In the genomic region with DNA sequence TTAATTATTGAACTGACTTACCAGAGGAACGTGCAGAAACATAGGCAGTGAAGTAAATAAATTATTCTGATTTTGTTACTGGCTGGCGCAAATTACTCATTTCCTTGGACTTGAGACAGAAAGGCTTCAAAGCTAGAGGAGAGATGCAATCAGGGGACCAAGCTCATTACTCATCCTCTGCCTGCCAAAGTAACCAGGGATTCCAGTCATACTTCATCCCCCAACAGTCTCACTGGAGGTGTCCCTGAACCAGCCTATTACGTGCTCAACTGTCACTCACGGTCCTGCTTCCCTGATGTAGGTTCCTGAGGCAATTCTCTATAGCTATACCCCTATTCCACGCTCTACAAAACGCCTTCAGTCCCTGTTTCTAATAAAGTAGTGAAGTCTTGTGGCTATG, we compare ENCODE assay signal across 18 mouse cellular contexts.
DNase-seq lines count a peak whose midpoint lies in the region; TF ChIP-seq lines count a peak whose summit lies in the region.
"Had no signal": no experiment of that assay in that cellular context is flagged by ENCODE, and none has a peak within 500 bp of the region (broad histone marks: within the 10 kb centered on the region; RNA-seq: fewer than 3 reads in every experiment).

No protein-coding gene starts in this region.

- WGBS in lung, adult 2 months, result 71% methylated on average over 6 of the region's 6 CpGs

- H3K4me1 ChIP-seq in lung, adult 2 months (ENCODE audit: control insufficient read depth, insufficient read depth, low read length), result peaks cover 2% of the 10 kb centered on the region; the same call in 1 of the 2 replicates
- H3K4me1 ChIP-seq: embryonic facial prominence, embryonic 13.5 days; forebrain, embryonic 13.5 days; heart, embryonic 10.5 days; hindbrain, embryonic 12.5 days had no signal

- DNase-seq in adrenal gland, adult (ENCODE audit: inconsistent age in 2 of 2, low spot score in 1 of 2), result peak; percentile 48 to 80
- DNase-seq in adrenal gland, adult 18-20 months (ENCODE audit: low spot score in 2 of 2), result no peak
- DNase-seq in heart, adult 11 months, result peak; percentile 82
- DNase-seq in heart, adult 18-20 months, result no peak
- DNase-seq in adrenal gland, postnatal 14 days, result peak; percentile 44
- no peak for DNase-seq in lung, adult 2 months
- DNase-seq in ovary, adult 18-20 months (ENCODE audit: low spot score), result no peak
- DNase-seq: cerebellum, adult 11-12 months; cerebellum, adult 9-10 months; cerebellum, postnatal 25 days; gastrocnemius, adult 2 months; gastrocnemius, postnatal 25 days; heart, postnatal 10 days; heart, postnatal 4 days had no signal

- TF ChIP-seq POLR2A in lung, adult 2 months (IDR thresholded peaks at IDR 0.05; ENCODE audit: borderline replicate concordance, extremely low read depth, low read depth, low read length), result no peak

- H3K4me3 ChIP-seq in lung, adult 2 months (replicated peaks; ENCODE audit: extremely low read depth, low read depth, low read length), result no peak overlapping the region
- H3K4me3 ChIP-seq: embryonic facial prominence, embryonic 13.5 days; forebrain, embryonic 13.5 days; gastrocnemius, adult 2 months; heart, embryonic 10.5 days; hindbrain, embryonic 12.5 days had no signal

- TF ChIP-seq CTCF in lung, adult 2 months (IDR thresholded peaks at IDR 0.05; ENCODE audit: insufficient read depth, low read length), result no peak

Comparison
In these comparisons a context has a peak if more than half of its experiments do, and no peak if none do; other contexts are left out.
1. DNase-seq: peak in adrenal gland, adult (2 of 2), heart, adult 11 months (single experiment) and adrenal gland, postnatal 14 days (single experiment); none in adrenal gland, adult 18-20 months (0 of 2), heart, adult 18-20 months (0 of 2), lung, adult 2 months (single experiment) and ovary, adult 18-20 months (single experiment).